Mouse (Mus musculus): ENCODE measurements around the gene Snap29. TPM values are rescaled to one million over a fixed set of nuclear protein-coding genes. Genes with fewer than 3 reads are reported as not detected.

Gene Snap29
- polyA plus RNA-seq, 1 experiment, result 8.3 TPM

DNA sequence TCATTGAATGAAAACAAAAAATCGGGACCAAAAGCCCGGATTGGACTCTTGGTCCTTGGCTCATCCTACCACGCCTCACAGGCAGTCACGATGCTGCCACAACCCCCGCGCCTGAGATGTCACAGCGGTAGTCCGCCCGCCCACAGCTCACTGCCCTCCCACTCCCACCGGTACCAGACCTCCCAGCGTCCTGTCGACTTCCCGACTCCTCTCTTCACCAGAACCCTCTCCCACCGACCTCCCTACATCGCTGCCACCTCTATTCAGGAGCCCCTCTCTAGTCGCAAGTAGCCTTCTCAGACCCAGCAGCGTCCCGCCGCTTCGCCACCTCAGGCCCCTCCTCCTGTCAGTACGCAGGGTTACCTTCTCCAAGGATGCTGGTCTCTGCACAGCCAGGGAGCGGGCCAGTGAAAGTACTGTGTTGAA, 502 bp upstream of the Snap29 start:
- TF ChIP-seq CTCF (IDR thresholded peaks at IDR 0.05; ENCODE audit: control insufficient read depth, insufficient read depth, insufficient replicate concordance, low read depth, low read length) (no peak), POLR2A (IDR thresholded peaks at IDR 0.05; ENCODE audit: control insufficient read depth, low read depth, low read length) (no peak; the same call in 1 of the 2 replicates)
- peak overlapping the region; percentile 80 for H3K27ac ChIP-seq (ENCODE audit: control insufficient read depth, insufficient read depth, low read depth, low read length)
- H3K36me3 ChIP-seq (ENCODE audit: control insufficient read depth, insufficient read depth, low read length), result no peaks in the 10 kb centered on the region
- peak overlapping the region; percentile 100 for H3K4me3 ChIP-seq (ENCODE audit: control insufficient read depth, low read depth, low read length)
- H3K4me1 ChIP-seq (ENCODE audit: control insufficient read depth, insufficient read depth, low read length), result peaks cover 2% of the 10 kb centered on the region; the same call in 1 of the 2 replicates
- no peaks in the 10 kb centered on the region for H3K27me3 ChIP-seq (ENCODE audit: control insufficient read depth, insufficient read depth, low read length)

GRCm38 (mm10) chr16:17406512-17407231, 886 bp downstream of the Snap29 start:
- Histone ChIP-seq H3K4me3 (ENCODE audit: control insufficient read depth, low read depth, low read length) (peak overlapping the region; percentile 100), H3K27ac (ENCODE audit: control insufficient read depth, insufficient read depth, low read depth, low read length) (no peak overlapping the region), H3K36me3 (ENCODE audit: control insufficient read depth, insufficient read depth, low read length) (no peaks in the 10 kb centered on the region), H3K27me3 (ENCODE audit: control insufficient read depth, insufficient read depth, low read length) (no peaks in the 10 kb centered on the region), H3K4me1 (ENCODE audit: control insufficient read depth, insufficient read depth, low read length) (peaks cover 2% of the 10 kb centered on the region; the same call in 1 of the 2 replicates)
- TF ChIP-seq POLR2A (IDR thresholded peaks at IDR 0.05; ENCODE audit: control insufficient read depth, low read depth, low read length), result no peak
- TF ChIP-seq CTCF (IDR thresholded peaks at IDR 0.05; ENCODE audit: control insufficient read depth, insufficient read depth, insufficient replicate concordance, low read depth, low read length), result no peak

- H3K27me3 ChIP-seq (ENCODE audit: control insufficient read depth, insufficient read depth, low read length), result no peaks in the 10 kb centered on the region
- H3K36me3 ChIP-seq (ENCODE audit: control insufficient read depth, insufficient read depth, low read length), result no peaks in the 10 kb centered on the region
- TF ChIP-seq POLR2A (IDR thresholded peaks at IDR 0.05; ENCODE audit: control insufficient read depth, low read depth, low read length) (no peak), CTCF (IDR thresholded peaks at IDR 0.05; ENCODE audit: control insufficient read depth, insufficient read depth, insufficient replicate concordance, low read depth, low read length) (no peak)
- H3K4me1 ChIP-seq (ENCODE audit: control insufficient read depth, insufficient read depth, low read length), result peaks cover 2% of the 10 kb centered on the region; the same call in 1 of the 2 replicates
- no peak overlapping the region for H3K4me3 ChIP-seq (ENCODE audit: control insufficient read depth, low read depth, low read length)
- H3K27ac ChIP-seq (ENCODE audit: control insufficient read depth, insufficient read depth, low read depth, low read length), result no peak overlapping the region
These were observed 3.3 kb downstream of the Snap29 start for GRCm38 (mm10) chr16:17409046-17409445.

- Histone ChIP-seq H3K4me1 (ENCODE audit: control insufficient read depth, insufficient read depth, low read length) (peaks cover 2% of the 10 kb centered on the region; the same call in 1 of the 2 replicates), H3K36me3 (ENCODE audit: control insufficient read depth, insufficient read depth, low read length) (no peaks in the 10 kb centered on the region), H3K27ac (ENCODE audit: control insufficient read depth, insufficient read depth, low read depth, low read length) (no peak overlapping the region), H3K27me3 (ENCODE audit: control insufficient read depth, insufficient read depth, low read length) (no peaks in the 10 kb centered on the region), H3K4me3 (ENCODE audit: control insufficient read depth, low read depth, low read length) (no peak overlapping the region)
- TF ChIP-seq CTCF (IDR thresholded peaks at IDR 0.05; ENCODE audit: control insufficient read depth, insufficient read depth, insufficient replicate concordance, low read depth, low read length) (no peak), POLR2A (IDR thresholded peaks at IDR 0.05; ENCODE audit: control insufficient read depth, low read depth, low read length) (no peak)
These were observed 4.4 kb downstream of the Snap29 start for GRCm38 (mm10) chr16:17410209-17410608.

- no peaks in the 10 kb centered on the region for H3K27me3 ChIP-seq (ENCODE audit: control insufficient read depth, insufficient read depth, low read length)
- no peak overlapping the region for H3K27ac ChIP-seq (ENCODE audit: control insufficient read depth, insufficient read depth, low read depth, low read length)
- H3K4me3 ChIP-seq (ENCODE audit: control insufficient read depth, low read depth, low read length), result no peak overlapping the region
- no peaks in the 10 kb centered on the region for H3K4me1 ChIP-seq (ENCODE audit: control insufficient read depth, insufficient read depth, low read length)
- H3K36me3 ChIP-seq (ENCODE audit: control insufficient read depth, insufficient read depth, low read length), result peaks cover 2% of the 10 kb centered on the region
- TF ChIP-seq POLR2A (IDR thresholded peaks at IDR 0.05; ENCODE audit: control insufficient read depth, low read depth, low read length), result no peak
- no peak for TF ChIP-seq CTCF (IDR thresholded peaks at IDR 0.05; ENCODE audit: control insufficient read depth, insufficient read depth, insufficient replicate concordance, low read depth, low read length)
These were observed 17.2 kb downstream of the Snap29 start for GRCm38 (mm10) chr16:17423021-17423420.

DNA sequence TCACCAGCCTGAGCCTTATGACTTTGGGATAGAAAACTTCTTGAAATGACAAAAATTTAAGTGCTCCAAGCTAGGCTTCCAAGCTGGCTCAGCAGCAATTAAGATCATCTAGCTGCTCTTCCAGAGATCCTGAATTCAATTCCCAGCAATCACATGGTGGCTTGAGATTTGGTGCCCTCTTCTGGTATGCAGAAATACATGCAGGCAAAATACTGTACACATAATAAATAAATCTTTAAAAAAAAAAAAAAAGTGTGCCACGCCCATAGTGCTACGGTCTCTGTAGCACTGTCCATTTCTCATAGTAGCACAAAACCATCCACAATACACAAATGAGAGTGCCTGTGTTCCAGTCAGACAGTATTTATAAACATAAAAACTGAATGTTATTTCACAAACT, 26.8 kb downstream of the Snap29 start:
- H3K4me1 ChIP-seq (ENCODE audit: control insufficient read depth, insufficient read depth, low read length), result no peaks in the 10 kb centered on the region
- no peak overlapping the region for H3K4me3 ChIP-seq (ENCODE audit: control insufficient read depth, low read depth, low read length)
- TF ChIP-seq CTCF (IDR thresholded peaks at IDR 0.05; ENCODE audit: control insufficient read depth, insufficient read depth, insufficient replicate concordance, low read depth, low read length), result no peak
- no peak for TF ChIP-seq POLR2A (IDR thresholded peaks at IDR 0.05; ENCODE audit: control insufficient read depth, low read depth, low read length)
- H3K36me3 ChIP-seq (ENCODE audit: control insufficient read depth, insufficient read depth, low read length), result no peaks in the 10 kb centered on the region; the same call in 1 of the 2 replicates
- no peak overlapping the region for H3K27ac ChIP-seq (ENCODE audit: control insufficient read depth, insufficient read depth, low read depth, low read length)
- H3K27me3 ChIP-seq (ENCODE audit: control insufficient read depth, insufficient read depth, low read length), result no peaks in the 10 kb centered on the region

DNA sequence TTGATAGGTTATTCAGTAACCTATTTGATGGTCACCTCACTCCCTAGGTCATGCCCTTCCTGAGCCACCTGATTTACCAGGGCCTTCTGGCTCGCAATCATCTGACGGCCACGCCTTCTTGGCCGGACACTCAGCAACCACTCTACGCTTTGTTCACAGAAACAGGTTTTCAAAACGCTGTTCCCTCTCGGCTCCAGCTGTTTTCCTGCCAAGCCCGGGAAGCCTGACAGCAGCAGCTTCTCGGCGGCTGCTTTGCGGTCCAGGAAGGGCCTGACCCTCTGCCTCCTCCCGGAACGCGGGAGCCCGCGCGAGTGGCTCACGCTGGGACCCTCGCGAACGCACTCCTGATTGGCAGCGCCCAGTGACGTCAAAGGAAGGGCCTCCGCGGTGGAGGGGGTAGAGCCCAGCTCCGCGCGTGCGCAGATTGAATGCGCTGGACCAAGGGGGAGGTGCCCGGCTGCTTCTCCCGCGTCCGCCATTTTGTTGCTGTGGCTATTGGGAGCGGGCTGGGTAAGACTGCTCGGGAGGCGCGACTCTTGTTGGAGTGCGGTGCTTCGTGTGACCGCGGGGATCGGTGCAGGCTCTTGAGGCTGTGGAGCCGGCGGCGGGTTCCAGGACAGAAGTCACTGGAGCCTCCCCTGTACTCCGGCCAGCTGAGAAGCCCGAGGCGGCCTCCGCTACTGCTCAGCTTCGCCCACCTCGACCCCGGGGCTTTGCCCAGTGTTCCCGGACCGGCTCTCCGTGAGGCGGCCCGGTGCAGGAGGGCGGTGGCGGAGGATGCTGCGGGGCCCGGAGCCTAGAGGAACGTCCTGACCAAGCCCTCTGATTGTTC, 46.0 kb downstream of the Snap29 start, which contains the start of gene Crkl:
Crkl (plus strand) TSS at position 447 of the 832 bp plus-strand sequence.
- Histone ChIP-seq H3K36me3 (ENCODE audit: control insufficient read depth, insufficient read depth, low read length) (no peaks in the 10 kb centered on the region), H3K27ac (ENCODE audit: control insufficient read depth, insufficient read depth, low read depth, low read length) (peak within 1 kb of the TSS; percentile 85), H3K4me3 (ENCODE audit: control insufficient read depth, low read depth, low read length) (peak within 1 kb of the TSS; percentile 99), H3K27me3 (ENCODE audit: control insufficient read depth, insufficient read depth, low read length) (no peaks in the 10 kb centered on the region), H3K4me1 (ENCODE audit: control insufficient read depth, insufficient read depth, low read length) (peaks cover 5% of the 10 kb centered on the region)
- TF ChIP-seq POLR2A (IDR thresholded peaks at IDR 0.05; ENCODE audit: control insufficient read depth, low read depth, low read length) (peak; percentile 91), CTCF (IDR thresholded peaks at IDR 0.05; ENCODE audit: control insufficient read depth, insufficient read depth, insufficient replicate concordance, low read depth, low read length) (no peak)

Data from testis, adult 2 months (tissue).